Comparison of ENCODE assay signal across 18 mouse cellular contexts in genomic region chr17:84002939-84003338, GRCm38 (mm10).
DNase-seq lines count a peak whose midpoint lies in the region; ATAC-seq and TF ChIP-seq lines count a peak whose summit lies in the region.
"Had no signal": no experiment of that assay in that cellular context is flagged by ENCODE, and none has a peak within 500 bp of the region (broad histone marks: within the 10 kb centered on the region; RNA-seq: fewer than 3 reads in every experiment).

No protein-coding gene starts in this region.

- no peaks in the 10 kb centered on the region for H3K9me3 ChIP-seq in embryonic facial prominence, embryonic 15.5 days (replicated peaks)
- no peaks in the 10 kb centered on the region for H3K9me3 ChIP-seq in limb, embryonic 15.5 days
- H3K9me3 ChIP-seq: forebrain, embryonic 13.5 days; hindbrain, embryonic 13.5 days; kidney, embryonic 15.5 days had no signal

- H3K27me3 ChIP-seq in heart, adult 2 months (ENCODE audit: control insufficient read depth, insufficient read depth, low read length), result no peaks in the 10 kb centered on the region
- H3K27me3 ChIP-seq in embryonic facial prominence, embryonic 15.5 days, result no peaks in the 10 kb centered on the region
- H3K27me3 ChIP-seq in limb, embryonic 15.5 days, result no peaks in the 10 kb centered on the region
- H3K27me3 ChIP-seq: CH12.LX; forebrain, embryonic 13.5 days; hindbrain, embryonic 13.5 days; kidney, embryonic 15.5 days had no signal

- no peak overlapping the region for H3K9ac ChIP-seq in heart, adult 2 months (ENCODE audit: low read depth, low read length)
- H3K9ac ChIP-seq in embryonic facial prominence, embryonic 15.5 days, result no peak overlapping the region
- no peak overlapping the region for H3K9ac ChIP-seq in limb, embryonic 15.5 days
- H3K9ac ChIP-seq: forebrain, embryonic 13.5 days; hindbrain, embryonic 13.5 days; kidney, embryonic 15.5 days had no signal

- H3K4me3 ChIP-seq in heart, adult 2 months, result no peak overlapping the region
- no peak overlapping the region for H3K4me3 ChIP-seq in embryonic facial prominence, embryonic 15.5 days (replicated peaks)
- H3K4me3 ChIP-seq in limb, embryonic 15.5 days, result no peak overlapping the region
- H3K4me3 ChIP-seq: forebrain, embryonic 13.5 days; hindbrain, embryonic 13.5 days; kidney, embryonic 15.5 days had no signal

- intact Hi-C loops in heart, adult 2 months (cut with DNase I), result no loop called here

- no peak for TF ChIP-seq CTCF in heart, adult 2 months (IDR thresholded peaks at IDR 0.05)

- no peak for TF ChIP-seq POLR2A in heart, adult 2 months (IDR thresholded peaks at IDR 0.05; ENCODE audit: insufficient read depth, low read depth, low read length)

- no peak for ATAC-seq in embryonic facial prominence, embryonic 15.5 days (ENCODE audit: insufficient number of reproducible peaks, low FRiP score, low TSS enrichment, low read depth)
- ATAC-seq in limb, embryonic 15.5 days (ENCODE audit: insufficient number of reproducible peaks, low FRiP score, low TSS enrichment, low read depth), result no peak
- no peak for ATAC-seq in activated CD4-positive, CD25-positive, alpha-beta regulatory T cell, adult 4 months
- ATAC-seq: forebrain, embryonic 13.5 days had no signal

- no peak for TF ChIP-seq EP300 in heart, adult 2 months (IDR thresholded peaks at IDR 0.05; ENCODE audit: insufficient read depth, low read depth, low read length)

- WGBS in heart, adult 2 months, result 91% methylated on average over 6 of the region's 6 CpGs
- WGBS in embryonic facial prominence, embryonic 15.5 days, result 72% methylated on average over 6 of the region's 6 CpGs
- WGBS in limb, embryonic 15.5 days, result 83% methylated on average over 6 of the region's 6 CpGs

- peak overlapping the region; percentile 57; the same call in 1 of the 2 replicates for H3K27ac ChIP-seq in heart, adult 2 months
- H3K27ac ChIP-seq in embryonic facial prominence, embryonic 15.5 days (replicated peaks), result peak overlapping the region; percentile 86
- H3K27ac ChIP-seq in limb, embryonic 15.5 days, result peak overlapping the region; percentile 85
- H3K27ac ChIP-seq: forebrain, embryonic 13.5 days; hindbrain, embryonic 13.5 days; kidney, embryonic 15.5 days had no signal

- DNase-seq in heart, adult 2 months, result no peak
- no peak for DNase-seq in heart, adult 18-20 months
- DNase-seq in Muller cell, postnatal 12 days (ENCODE audit: inconsistent ontology term), result peak; percentile 32
- DNase-seq in cerebellum, adult 9-10 months, result no peak
- DNase-seq: adrenal gland, adult 2 months; cerebellum, adult 9-11 months; lung, adult 18-20 months; lung, postnatal 36 days; right cerebral cortex, postnatal 25 days; thymus, postnatal 36 days had no signal

- no peak overlapping the region for H3K4me2 ChIP-seq in embryonic facial prominence, embryonic 15.5 days (replicated peaks)
- no peak overlapping the region for H3K4me2 ChIP-seq in limb, embryonic 15.5 days
- H3K4me2 ChIP-seq: forebrain, embryonic 13.5 days; heart, embryonic 11.5 days; hindbrain, embryonic 13.5 days; kidney, embryonic 15.5 days had no signal

- no peaks in the 10 kb centered on the region for H3K36me3 ChIP-seq in heart, adult 2 months (ENCODE audit: control insufficient read depth, insufficient read depth, low read length)
- no peaks in the 10 kb centered on the region for H3K36me3 ChIP-seq in embryonic facial prominence, embryonic 15.5 days
- no peaks in the 10 kb centered on the region for H3K36me3 ChIP-seq in limb, embryonic 15.5 days
- H3K36me3 ChIP-seq: hindbrain, embryonic 13.5 days; kidney, embryonic 15.5 days had no signal

- H3K4me1 ChIP-seq in heart, adult 2 months (ENCODE audit: control insufficient read depth, insufficient read depth, low read length), result peaks cover 9% of the 10 kb centered on the region
- H3K4me1 ChIP-seq in embryonic facial prominence, embryonic 15.5 days, result peaks cover 35% of the 10 kb centered on the region
- peaks cover 30% of the 10 kb centered on the region for H3K4me1 ChIP-seq in limb, embryonic 15.5 days

- H3K79me2 ChIP-seq in heart, adult 2 months (replicated peaks; ENCODE audit: control insufficient read depth, insufficient read depth, low read length), result no peaks in the 10 kb centered on the region
